Mouse (Mus musculus) kidney, postnatal 25 days (tissue): ENCODE data around the gene Csnk1g2.

Experiments
- DNase-seq, 2 experiments: peaks; one replicate each; pipeline ENCODE4 v3.0.0; 2021; ENCODE audit warnings: mixed read lengths in 2 of 2

The Csnk1g2 gene

GRCm38 (mm10) chr10:80680260-80680696 is 57.6 kb downstream of the Csnk1g2 start:
- DNase-seq = no peak

GRCm38 (mm10) chr10:80682003-80682402 is 59.4 kb downstream of the Csnk1g2 start:
- no peak for DNase-seq

GRCm38 (mm10) chr10:80683647-80684046 is 61.0 kb downstream of the Csnk1g2 start:
- DNase-seq = no peak

- peak; percentile 85 to 86 for DNase-seq
Measured at GRCm38 (mm10) chr10:80684214-80684613, 61.6 kb downstream of the Csnk1g2 start.

- no peak for DNase-seq
Measured at GRCm38 (mm10) chr10:80684984-80685383, 62.3 kb downstream of the Csnk1g2 start.

GRCm38 (mm10) chr10:80686617-80687016 is 64.0 kb downstream of the Csnk1g2 start:
- DNase-seq = no peak

- DNase-seq = peak; percentile 86 to 87
Measured at GRCm38 (mm10) chr10:80687850-80688249, 65.2 kb downstream of the Csnk1g2 start.
